Mouse (Mus musculus): ENCODE results near the gene Rorc. TPM values are rescaled to one million over a fixed set of nuclear protein-coding genes. Genes with fewer than 3 reads are reported as not detected.
A peak's percentile ranks its signal among the peaks of the same experiment; 100 is the strongest.

The Rorc gene
- total RNA-seq (2021) = 1 to 10 TPM in 1 of 2 experiments, under 1 TPM in 1; 0.59 to 1.0 TPM

GRCm38 (mm10) chr3:94372641-94373040 lies at the start of gene Rorc:
TSS of gene Rorc (plus strand) at chr3:94372794.
- intact Hi-C loops (cut with DNase I) = no loop called here
- DNase-seq (ENCODE audit: low spot score in 2 of 2) = no peak

DNA sequence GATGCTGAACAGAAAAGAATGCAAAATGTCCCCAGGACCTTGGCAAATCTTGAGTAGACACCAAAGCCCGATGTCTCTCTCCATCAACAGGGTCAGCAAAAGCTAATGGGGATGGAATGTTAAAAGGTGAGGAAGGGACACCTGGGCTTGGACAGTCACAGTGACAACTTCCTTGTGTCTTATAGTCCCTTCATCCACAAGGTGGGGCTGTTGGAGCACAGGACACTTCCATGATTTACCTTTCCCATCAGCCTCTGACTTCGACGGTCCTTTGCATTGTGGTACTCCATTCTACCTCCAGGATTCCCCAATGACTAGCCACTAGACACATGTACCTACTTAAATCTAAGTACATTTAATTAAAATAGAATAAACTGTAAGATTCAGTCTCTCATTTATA lies 43.9 kb upstream of the Rorc start:
- no peak for DNase-seq (ENCODE audit: low spot score in 2 of 2)
- intact Hi-C loops (cut with DNase I) = no loop called here

DNA sequence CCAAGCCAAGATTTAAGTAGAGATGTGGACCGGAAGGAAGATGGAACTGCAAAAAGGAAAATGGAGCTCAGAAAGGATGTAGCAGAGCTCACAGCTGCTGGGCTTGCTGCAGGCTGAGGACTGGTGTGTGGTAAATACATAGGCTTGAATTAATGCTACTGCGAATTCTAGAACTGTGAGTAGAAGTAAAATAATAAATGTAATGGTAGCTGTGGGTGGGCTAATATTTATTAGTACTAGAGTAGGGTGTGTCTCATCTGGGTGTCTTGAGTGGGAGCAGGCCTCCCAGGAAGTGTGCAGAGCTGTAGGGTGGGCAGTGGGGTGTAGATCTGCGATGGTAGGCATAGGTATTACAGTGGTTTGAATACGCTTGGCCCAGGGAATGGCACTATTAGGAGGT lies 38.2 kb upstream of the Rorc start:
- intact Hi-C loops (cut with DNase I) = no loop called here
- DNase-seq (ENCODE audit: low spot score in 2 of 2) = no peak

DNA sequence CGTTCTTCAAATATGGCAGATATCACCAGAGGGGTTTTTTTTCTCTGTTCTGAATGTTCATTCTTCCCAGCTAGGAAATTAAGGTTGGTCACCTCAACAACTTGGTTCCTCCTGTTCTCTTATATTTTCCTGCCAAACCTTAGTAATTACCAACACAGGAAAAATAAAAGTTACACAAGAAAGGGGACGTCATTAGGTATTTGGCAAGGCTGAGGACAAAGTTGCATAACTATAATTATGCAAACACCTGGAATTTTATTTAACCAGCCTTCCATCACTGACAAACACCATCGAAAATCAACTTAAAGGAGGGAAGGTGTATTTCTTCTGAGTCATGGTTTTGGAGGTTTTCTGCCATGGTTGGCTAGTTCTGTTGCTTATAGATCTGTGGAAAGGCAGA lies 34.1 kb upstream of the Rorc start:
- no peak for DNase-seq (ENCODE audit: low spot score in 2 of 2)
- intact Hi-C loops (cut with DNase I) = no loop called here

- DNase-seq (ENCODE audit: low spot score in 2 of 2) = no peak
- intact Hi-C loops (cut with DNase I) = no loop called here
These were observed 30.6 kb upstream of the Rorc start, which contains the start of gene Them5 for GRCm38 (mm10) chr3:94341959-94342422. TSS of gene Them5 (plus strand) at chr3:94342099.

DNA sequence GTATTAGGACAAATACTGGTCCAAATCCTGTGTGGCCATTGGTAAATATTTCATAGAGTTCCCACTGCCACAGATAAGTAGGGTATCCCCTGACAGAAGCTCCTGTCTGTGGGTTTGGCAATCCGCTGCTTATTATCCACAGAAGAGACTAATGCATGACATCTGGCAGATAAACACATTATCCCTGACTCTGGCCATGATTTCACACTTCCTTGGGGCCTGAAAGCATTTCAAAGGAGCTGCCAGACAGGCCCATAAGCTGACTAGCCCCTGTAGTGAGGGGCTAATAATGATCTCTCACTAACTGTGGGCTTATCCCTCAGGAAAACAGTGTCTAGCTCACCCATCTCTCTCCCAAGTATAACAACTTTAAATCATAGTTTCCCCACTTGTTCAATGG lies 30.0 kb upstream of the Rorc start:
- intact Hi-C loops (cut with DNase I) = no loop called here
- DNase-seq (ENCODE audit: low spot score in 2 of 2) = no peak

DNA sequence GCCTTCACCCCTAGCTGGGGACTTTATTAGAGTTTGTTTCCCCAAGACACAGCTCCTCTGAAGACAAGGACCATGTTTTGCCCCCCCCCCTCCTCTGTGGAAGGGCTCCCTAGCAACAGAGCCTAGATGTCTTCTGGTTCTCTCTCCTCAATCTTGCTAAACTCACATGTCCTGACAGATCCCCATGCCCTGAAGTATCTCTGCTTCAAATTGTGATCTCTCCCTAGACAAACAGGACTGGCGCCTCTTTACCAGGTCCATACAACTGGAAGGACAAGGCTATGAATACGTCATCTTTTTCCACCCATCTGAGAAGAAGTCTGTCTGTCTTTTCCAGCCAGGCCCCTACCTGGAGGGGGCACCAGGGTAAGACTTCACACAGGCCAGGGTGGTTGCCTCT lies 28.4 kb upstream of the Rorc start:
- intact Hi-C loops (cut with DNase I) = no loop called here
- DNase-seq (ENCODE audit: low spot score in 2 of 2) = no peak

DNA sequence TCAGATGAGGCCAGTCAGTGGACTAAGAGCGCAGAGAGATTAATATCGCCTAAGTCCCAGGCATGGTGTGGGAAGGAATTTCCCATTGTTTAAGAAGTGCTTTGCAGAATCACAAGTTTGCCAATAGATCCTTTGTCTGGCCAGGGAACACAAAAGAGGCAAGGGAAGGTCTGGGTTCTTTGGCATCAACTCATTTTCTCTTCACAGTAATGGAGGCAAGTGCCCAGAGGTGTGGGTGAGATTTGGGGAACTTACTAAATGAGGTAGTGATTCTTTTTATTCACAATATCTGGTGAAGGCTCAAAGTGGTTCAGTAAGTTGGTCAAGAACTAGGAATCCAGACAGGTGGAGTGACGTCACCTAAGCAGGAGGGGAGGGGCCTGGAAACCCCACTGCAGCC lies 27.7 kb upstream of the Rorc start:
- DNase-seq (ENCODE audit: low spot score in 2 of 2) = no peak
- intact Hi-C loops (cut with DNase I) = no loop called here

DNA sequence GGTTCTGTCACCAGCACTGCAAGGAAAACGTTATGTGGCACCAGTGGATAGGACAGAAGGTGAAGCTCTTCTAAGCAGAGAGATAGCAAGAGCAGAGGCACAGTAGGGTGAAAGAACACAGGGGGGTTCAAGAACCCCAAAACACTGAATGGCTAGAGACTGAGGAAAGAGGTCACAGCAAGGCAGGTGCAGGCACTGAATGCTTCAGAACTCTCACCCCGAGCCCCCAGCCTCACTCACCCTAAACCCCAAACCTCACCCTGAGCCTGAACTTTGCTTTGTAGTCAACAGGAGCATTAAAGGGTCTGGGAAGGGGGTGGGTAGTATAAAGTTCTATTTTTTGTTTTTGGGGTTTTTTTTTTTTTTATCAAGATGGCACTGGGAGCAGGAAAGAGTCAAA lies 24.4 kb upstream of the Rorc start:
- no peak for DNase-seq (ENCODE audit: low spot score in 2 of 2)
- intact Hi-C loops (cut with DNase I) = no loop called here

- no peak for DNase-seq (ENCODE audit: low spot score in 2 of 2)
- intact Hi-C loops (cut with DNase I) = loop anchor here (10.0 kb wide), 1 partner anchor 244 kb away; no protein-coding TSS in a partner anchor
These were observed 11.8 kb upstream of the Rorc start for GRCm38 (mm10) chr3:94360812-94361211.

GRCm38 (mm10) chr3:94362138-94362537 lies 10.5 kb upstream of the Rorc start, which contains the start of gene C2cd4d:
TSS of gene C2cd4d (plus strand) at chr3:94362438.
- DNase-seq (ENCODE audit: low spot score in 2 of 2) = no peak
- intact Hi-C loops (cut with DNase I) = loop anchor here (10.0 kb wide), 1 partner anchor 243 kb away; no protein-coding TSS in a partner anchor

DNA sequence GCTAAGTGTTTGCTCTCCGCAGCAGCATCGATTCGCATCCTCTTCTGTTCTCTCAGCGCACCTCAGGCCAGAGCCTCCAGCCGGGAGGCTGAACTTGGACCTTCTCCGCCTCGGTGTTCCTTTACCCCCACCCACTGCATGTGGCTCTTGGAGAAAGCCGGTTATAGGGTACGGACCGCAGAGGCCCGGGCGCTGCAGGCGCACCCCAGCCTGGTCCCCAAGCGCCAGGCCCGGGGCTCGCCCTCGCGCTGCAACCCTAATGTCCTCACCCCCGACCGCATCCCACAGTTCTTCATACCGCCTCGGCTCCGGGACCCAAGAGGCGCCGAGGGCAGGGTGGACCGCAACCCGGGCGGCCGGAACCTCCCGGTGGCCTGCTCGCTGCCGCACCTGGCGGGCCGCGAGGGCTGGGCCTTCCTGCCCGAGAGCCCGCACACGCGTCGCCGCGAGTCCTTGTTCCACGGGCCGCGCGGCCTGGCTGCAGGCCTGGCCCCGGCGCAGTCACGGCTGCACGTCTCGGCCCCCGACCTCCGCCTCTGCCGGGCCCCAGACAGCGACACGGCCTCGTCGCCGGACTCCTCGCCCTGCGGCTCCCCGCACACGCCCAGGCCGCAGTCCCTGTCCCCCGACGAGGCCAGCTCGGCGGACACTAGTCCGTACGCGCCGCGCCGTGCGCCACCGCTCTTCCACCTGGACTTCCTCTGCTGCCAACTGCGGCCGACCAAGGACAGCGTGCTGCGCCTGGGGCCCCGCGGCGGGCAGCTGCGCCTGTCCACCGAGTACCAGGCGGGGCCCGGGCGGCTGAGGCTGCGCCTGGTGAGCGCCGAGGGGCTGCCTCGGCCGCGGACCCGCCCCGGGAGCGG lies 9.1 kb upstream of the Rorc start:
- intact Hi-C loops (cut with DNase I) = loop anchor here (10.0 kb wide), 1 partner anchor 241 kb away; no protein-coding TSS in a partner anchor
- peak in 1 of 2 experiments; percentile 49 for DNase-seq (ENCODE audit: low spot score in 2 of 2)

DNA sequence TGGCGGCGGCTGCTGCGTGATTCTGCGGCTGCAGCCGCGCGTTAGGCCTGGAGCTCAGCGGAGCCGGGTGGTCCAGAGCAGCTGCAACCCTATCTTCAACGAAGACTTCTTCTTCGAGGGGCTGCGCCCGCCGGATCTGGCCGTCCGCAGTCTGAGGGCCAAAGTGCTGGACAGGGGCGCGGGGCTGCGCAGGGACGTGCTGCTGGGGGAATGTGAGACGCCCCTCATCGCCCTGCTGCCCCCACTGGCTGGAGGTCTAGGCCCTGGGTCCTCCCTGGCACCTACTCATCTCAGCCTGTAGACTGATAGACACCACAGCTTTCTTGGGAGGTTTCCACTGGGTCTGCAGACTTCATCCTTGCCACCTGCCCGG lies 8.5 kb upstream of the Rorc start:
- no peak for DNase-seq (ENCODE audit: low spot score in 2 of 2)
- intact Hi-C loops (cut with DNase I) = loop anchor here (10.0 kb wide), 1 partner anchor 241 kb away; no protein-coding TSS in a partner anchor

DNA sequence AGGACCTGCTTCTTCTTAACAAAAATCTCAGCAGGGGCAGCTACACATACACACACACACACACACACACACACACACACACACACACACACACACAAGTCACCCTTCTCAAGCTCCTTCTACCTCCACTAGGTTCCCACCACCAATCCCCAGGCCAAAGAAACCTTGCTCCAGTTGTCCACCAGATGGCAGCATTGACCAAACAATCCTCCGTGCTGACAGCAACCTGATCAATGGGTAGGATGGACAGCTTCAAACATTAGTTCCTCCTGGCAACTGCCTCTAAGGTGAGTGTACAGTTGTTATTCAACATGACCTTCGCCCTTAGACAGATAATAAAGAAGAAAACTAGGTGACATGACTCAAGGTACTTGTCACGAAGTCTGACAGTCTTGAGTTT lies 5.8 kb upstream of the Rorc start:
- DNase-seq (ENCODE audit: low spot score in 2 of 2) = peak; percentile 75 to 82
- intact Hi-C loops (cut with DNase I) = loop anchor here (2.0 to 10.0 kb wide), 3 partner anchors 46 to 238 kb away; partner anchors contain the start of genes Mrpl9, Oaz3 and Tdrkh

GRCm38 (mm10) chr3:94367511-94367910 lies 5.1 kb upstream of the Rorc start:
- no peak for DNase-seq (ENCODE audit: low spot score in 2 of 2)
- intact Hi-C loops (cut with DNase I) = loop anchor here (2.0 to 10.0 kb wide), 3 partner anchors 45 to 237 kb away; partner anchors contain the start of genes Mrpl9, Oaz3 and Tdrkh

GRCm38 (mm10) chr3:94368631-94369030 lies 4.0 kb upstream of the Rorc start:
- no peak for DNase-seq (ENCODE audit: low spot score in 2 of 2)
- intact Hi-C loops (cut with DNase I) = loop anchor here (5.0 to 10.0 kb wide), 2 partner anchors 44 to 236 kb away; partner anchors contain the start of gene Tdrkh

DNA sequence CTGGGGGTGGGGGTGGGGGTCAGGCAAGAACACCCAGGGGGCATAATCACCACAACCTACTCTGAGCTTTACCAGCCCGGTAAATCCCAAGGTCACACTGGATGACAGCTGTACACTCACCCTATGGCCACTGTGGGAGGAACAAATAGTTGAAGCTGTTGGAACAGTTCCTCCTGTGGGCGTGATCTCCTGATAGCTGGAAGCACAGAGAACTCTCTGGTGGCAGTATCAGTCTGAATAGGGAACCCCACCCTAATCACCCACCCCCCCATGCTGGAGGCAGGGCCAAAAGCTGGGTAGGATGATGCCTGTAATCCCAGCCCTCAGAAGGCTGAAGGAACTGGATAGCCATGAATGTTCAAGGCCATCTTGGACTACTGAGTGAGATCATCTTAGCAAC lies 2.9 kb upstream of the Rorc start:
- intact Hi-C loops (cut with DNase I) = loop anchor here (5.0 to 10.0 kb wide), 2 partner anchors 43 to 235 kb away; partner anchors contain the start of gene Tdrkh
- DNase-seq (ENCODE audit: low spot score in 2 of 2) = no peak

DNA sequence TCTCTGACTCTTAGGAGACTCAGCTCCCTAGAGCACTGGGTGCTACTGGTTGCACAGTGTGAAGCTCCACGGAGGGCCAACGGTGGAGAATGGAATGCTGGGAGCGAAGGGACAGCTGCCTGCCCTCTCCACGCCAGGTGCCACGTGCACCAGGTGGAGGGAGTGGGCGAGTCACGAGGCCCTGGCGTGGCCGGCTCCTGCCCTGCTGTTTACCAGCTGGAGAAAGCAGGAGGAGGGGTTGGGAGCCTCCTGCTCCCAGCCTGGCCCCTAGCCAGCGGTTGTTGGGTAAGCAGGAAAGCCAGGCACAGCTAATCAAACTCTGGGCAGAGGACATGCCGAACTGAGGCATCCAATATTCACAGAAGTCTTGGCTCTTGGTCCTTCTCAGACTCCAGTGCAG lies 957 bp upstream of the Rorc start:
- DNase-seq (ENCODE audit: low spot score in 2 of 2) = peak in 1 of 2 experiments; percentile 17
- intact Hi-C loops (cut with DNase I) = no loop called here

DNA sequence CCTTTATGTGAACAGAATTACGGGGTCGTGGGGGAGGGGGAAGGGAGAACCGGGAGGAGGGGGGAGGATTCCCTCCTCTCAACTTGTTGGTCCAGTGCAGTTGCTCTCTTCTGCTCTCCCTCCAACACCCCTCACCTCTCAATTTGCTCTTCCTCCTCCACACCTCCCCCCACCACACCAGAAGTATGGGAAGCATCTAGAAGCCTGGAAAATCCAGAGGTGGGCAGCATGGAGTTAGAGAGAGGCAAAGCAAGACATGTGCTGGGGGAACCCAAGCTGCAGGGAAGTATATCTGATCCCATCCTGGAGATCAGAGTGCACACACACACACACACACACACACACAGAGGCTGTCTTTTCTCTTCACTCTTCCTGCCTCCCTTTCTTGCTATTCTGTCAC lies 556 bp upstream of the Rorc start:
- intact Hi-C loops (cut with DNase I) = no loop called here
- no peak for DNase-seq (ENCODE audit: low spot score in 2 of 2)

- DNase-seq (ENCODE audit: low spot score in 2 of 2) = no peak
- intact Hi-C loops (cut with DNase I) = no loop called here
These were observed 496 bp downstream of the Rorc start for GRCm38 (mm10) chr3:94373090-94373489.

- DNase-seq (ENCODE audit: low spot score in 2 of 2) = no peak
- intact Hi-C loops (cut with DNase I) = no loop called here
These were observed 1.0 kb downstream of the Rorc start for GRCm38 (mm10) chr3:94373597-94374011.
